Mouse (Mus musculus) lung, adult 2 months (tissue): ENCODE measurements around the gene Dmwd. TPM values are rescaled to one million over a fixed set of nuclear protein-coding genes. Genes with fewer than 3 reads are reported as not detected.
A peak's percentile ranks its signal among the peaks of the same experiment; 100 is the strongest.

Source experiments
- DNase-seq: peaks from one replicate; pipeline ENCODE4 v3.0.0; 2022
- H3K4me1 ChIP-seq: fragments of 200-500 bp; 2 replicates; pipeline ENCODE4 v1.6.1; 2011; ENCODE audit warnings: low read length; ENCODE audit not compliant: control insufficient read depth, insufficient read depth
- H3K4me3 ChIP-seq: fragments of 200-500 bp; replicated peaks from 2 replicates; pipeline ENCODE3; 2011; ENCODE audit warnings: low read depth, mild to moderate bottlenecking, control low read depth, low read length; ENCODE audit errors: extremely low read depth
- CTCF ChIP-seq: fragments of 200-500 bp; IDR thresholded peaks from 2 replicates; pipeline ENCODE4 v1.5.1; 2011; ENCODE audit warnings: mild to moderate bottlenecking, low read length, control low read depth; ENCODE audit not compliant: insufficient read depth
- POLR2A ChIP-seq: fragments of 200-500 bp; IDR thresholded peaks from 2 replicates; pipeline ENCODE4 v1.6.1; 2011; ENCODE audit warnings: low read depth, mild to moderate bottlenecking, control low read depth, low read length, borderline replicate concordance; ENCODE audit errors: extremely low read depth
- WGBS: fragments of 180-500 bp; shearing (Covaris S2); methylation state at CpG from one replicate; pipeline ENCODE4 v1.1.7; 2018; 5-methylcytosine and 5-hydroxymethylcytosine counted together
- polyA plus RNA-seq: library from polyadenylated mRNA; depleted of rRNA; stranded (reverse); fragments of >200 nt; gene quantifications from 2 replicates; pipeline ENCODE4 v1.2.3, GENCODE M21; 2012; rRNA removed

Dmwd gene
- polyA plus RNA-seq, result 94.6 and 101 TPM in 2 replicates

DNA sequence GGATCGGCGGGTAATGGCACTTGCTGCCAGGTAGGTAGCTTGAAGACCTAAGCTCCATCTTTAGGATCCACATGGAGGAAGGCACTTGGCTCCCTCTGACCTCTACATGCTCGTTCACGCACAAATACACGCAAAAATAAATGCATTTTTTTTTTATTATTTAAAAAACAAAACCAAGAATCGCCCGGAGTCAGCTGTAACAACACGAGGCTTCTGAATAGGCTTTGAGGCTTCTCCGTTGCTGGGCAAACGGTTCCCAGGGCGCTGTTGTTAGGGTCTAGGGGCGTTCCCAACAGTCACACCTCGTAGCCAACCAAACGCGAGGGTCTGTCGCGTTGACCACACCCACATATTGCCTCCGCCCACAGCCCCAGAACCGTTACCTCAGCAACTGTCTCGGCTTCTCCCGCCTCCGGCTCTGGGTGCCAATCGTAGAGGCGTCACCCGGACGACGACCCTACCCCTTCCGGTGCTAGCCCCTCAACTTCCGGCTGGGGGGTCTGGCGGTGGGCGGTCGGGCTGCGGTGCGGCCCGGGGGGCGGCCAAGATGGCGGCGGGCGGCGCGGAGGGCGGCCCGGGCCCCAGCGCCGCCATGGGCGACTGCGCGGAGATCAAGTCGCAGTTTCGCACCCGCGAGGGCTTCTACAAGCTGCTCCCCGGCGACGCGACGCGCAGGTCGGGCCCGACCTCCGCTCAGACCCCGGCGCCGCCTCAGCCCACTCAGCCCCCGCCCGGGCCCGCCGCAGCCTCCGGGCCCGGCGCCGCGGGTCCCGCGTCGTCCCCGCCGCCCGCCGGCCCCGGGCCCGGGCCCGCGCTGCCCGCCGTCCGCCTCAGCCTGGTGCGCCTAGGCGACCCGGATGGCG lies at the start of gene Dmwd:
Gene Dmwd, plus strand, starts transcription at position 505 of the 863 bp plus-strand sequence.
- peak within 1 kb of the TSS; percentile 56 for H3K4me3 ChIP-seq

DNA sequence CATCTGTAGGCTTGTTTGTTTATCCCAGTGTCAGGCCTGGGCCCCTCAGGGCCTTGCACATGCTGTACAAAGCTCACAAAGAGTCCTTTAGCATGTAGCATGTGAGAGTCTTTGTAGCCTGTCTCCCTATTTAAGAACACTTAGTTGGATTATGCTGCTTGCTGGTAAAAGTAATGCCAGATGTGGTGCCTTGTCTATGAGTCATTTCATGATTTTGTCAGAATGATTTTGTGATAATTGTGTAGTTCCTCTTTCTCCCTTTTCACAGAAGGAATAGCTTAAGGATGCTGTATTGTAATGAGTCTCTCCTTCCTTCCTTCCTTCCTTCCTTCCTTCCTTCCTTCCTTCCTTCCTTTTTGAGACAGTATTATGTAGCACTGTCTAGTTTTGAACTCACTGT lies 48.0 kb upstream of the Dmwd start:
- no peak for DNase-seq
- TF ChIP-seq POLR2A, result no peak
- no peak for TF ChIP-seq CTCF
- Histone ChIP-seq H3K4me1 (peaks cover 7% of the 10 kb centered on the region), H3K4me3 (no peak overlapping the region)

More for the DNA sequence above, at the start of gene Dmwd:
- 1% methylated on average over 82 of the region's 91 CpGs for WGBS
- DNase-seq, result peak; percentile 89
- H3K4me1 ChIP-seq, result peaks cover 5% of the 10 kb centered on the region
- TF ChIP-seq POLR2A (no peak), CTCF (no peak)

DNA sequence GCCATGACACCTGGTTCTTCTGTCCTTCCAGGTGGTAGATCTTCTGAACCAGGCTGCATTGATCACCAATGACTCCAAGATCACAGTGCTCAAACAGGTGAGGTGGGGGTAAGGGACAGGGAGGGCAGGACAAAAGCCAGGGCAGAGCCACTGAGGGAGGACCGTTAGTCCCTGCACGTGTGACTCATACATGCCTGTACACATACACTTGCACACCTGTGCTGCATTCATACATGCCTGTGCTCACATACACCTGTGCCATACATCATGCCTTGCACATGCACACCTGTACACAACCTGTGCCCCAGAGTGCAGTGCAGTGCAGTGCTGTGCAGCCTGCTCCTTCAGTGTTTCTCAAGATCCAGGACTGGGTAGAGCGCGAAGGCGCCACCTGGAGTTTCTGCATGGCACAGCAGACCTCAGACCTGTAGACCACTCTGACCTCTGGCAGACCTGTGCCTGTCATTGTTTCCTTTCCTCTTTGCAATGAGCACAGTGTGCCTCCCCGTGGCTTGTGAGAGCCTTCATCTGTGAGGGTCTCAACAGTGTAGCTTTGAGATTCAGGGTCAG lies 46.9 kb upstream of the Dmwd start:
- H3K4me3 ChIP-seq, result no peak overlapping the region
- peak; percentile 85 for TF ChIP-seq CTCF
- TF ChIP-seq POLR2A, result no peak
- H3K4me1 ChIP-seq, result peaks cover 7% of the 10 kb centered on the region
- 62% methylated on average over 6 of the region's 6 CpGs for WGBS
- peak; percentile 45 for DNase-seq

DNA sequence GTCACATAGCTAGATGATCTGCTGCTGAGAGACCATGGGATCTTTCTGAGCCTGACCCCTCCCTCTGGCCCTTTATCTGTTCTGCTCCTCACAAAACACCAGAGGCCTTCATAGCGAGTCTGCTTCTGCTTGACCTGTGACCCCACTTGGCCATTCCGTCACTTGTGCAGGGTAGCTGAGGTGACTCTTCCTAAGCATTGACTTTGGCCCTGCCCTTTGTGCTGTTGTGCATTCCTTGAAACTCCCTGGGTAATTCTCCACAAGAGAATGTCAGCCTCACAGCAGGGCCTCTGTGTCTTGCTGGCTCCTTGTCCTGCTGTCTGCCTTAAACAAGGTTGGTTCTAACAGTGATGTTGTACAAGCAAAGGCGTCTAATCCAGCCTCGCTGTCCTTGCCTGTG lies 44.4 kb upstream of the Dmwd start:
- no peak for TF ChIP-seq CTCF
- no peak for TF ChIP-seq POLR2A
- DNase-seq, result no peak
- WGBS, result 78% methylated on average over 4 of the region's 4 CpGs
- Histone ChIP-seq H3K4me1 (no peaks in the 10 kb centered on the region), H3K4me3 (no peak overlapping the region)

DNA sequence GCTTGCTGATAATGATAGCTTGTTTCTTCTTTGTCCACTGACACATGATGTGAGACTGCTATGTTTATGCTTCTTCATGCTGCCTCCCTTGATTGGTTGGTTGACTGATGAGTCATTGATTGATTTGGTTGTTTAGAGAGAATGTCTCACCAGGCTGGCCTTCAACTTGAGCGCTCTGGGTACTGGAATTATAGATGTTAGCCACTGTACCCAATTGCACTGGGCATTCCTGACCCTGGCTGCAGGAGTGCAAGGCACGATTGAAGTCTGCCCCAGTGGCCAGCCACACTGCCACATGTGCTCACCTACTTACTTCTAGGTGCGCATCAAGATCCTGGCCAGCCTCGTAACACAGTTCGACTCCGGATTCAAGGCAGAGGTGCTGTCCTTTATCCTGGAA lies 31.4 kb upstream of the Dmwd start:
- Histone ChIP-seq H3K4me3 (no peak overlapping the region), H3K4me1 (no peaks in the 10 kb centered on the region)
- DNase-seq, result no peak
- WGBS, result 95% methylated on average over 6 of the region's 6 CpGs
- TF ChIP-seq POLR2A, result no peak
- no peak for TF ChIP-seq CTCF

DNA sequence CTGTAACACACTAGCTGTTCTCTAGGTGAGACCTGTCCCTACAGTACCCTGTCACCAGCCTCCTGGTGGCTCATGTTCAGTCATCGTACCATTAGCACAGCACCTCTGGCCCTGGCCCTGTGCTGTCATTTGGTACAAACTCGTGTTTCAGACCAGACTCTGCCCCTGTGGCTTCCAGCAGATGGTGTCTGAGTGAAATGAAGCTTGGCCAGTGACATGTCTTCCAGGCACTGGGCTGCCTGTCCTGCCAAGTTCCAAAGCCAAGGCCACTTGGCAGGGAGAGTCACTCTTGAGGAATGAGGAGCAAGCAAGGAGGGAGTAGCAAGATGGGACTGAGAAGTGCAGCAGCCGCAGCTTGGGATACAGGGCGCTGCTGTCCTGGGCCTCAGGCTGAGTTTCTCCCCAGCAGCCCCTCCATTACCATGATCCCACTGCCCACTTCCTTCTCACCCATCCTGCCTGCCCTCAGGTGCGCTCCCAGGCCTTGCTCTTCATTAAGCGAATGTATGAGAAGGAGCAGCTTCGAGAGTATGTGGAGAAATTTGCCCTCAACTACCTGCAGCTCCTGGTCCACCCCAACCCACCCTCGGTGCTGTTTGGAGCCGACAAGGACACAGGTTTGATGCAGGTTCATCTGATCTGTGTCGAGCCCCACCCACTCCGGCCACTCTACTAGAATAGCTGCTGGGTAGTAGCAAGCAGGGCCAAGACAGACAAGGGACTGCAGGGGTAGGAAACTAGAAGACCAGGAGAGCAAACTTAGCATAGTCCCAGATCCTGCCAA lies 29.5 kb upstream of the Dmwd start:
- Histone ChIP-seq H3K4me1 (no peaks in the 10 kb centered on the region), H3K4me3 (no peak overlapping the region)
- TF ChIP-seq POLR2A (no peak), CTCF (no peak)
- DNase-seq, result no peak
- WGBS, result 89% methylated on average over 11 of the region's 11 CpGs

DNA sequence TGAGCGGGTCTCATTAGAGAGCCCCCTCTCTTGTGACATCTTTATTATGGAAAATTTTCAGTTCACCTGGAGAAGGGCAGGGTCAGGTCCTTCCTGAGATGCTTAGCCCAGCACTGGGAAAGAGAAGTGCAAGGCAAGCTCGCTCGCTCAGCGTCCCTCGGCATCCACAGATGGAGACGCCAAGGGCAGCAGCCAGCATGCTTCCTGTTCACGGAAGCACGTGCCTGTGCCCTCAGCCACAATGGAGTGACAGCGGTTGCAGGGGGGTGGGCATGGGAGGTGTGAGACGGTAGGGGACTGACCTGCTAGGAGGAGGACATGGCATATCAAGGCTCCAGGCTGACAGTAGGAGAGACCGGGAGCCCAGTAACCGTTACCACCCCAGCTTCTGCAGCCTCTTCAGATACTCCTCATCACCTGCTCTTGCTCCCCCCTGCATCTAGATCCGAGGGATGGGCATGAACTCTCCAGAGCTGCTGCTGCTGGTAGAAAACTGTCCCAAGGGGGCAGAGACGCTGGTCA lies 28.0 kb upstream of the Dmwd start:
- Histone ChIP-seq H3K4me3 (no peak overlapping the region), H3K4me1 (no peaks in the 10 kb centered on the region)
- no peak for TF ChIP-seq POLR2A
- no peak for TF ChIP-seq CTCF
- DNase-seq, result no peak
- WGBS, result 83% methylated on average over 14 of the region's 14 CpGs

DNA sequence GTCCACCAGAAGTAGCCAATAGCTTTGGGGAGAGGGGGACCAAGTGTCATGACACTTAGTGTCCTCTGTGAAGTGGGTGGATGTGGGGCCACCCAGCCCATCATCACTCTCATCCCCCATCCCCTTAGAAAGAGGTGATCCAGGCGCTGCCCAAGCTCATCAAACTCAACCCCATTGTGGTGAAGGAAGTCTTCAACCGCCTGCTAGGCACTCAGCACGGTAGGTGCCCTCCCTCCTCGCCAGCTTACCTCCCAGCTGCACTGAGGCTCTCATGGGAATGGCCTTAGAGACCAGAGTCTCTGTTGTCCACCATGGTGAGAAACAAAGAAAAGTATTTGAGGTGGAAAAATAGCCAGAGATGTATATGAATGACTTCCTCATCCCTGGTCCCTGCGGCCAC lies 26.8 kb upstream of the Dmwd start:
- TF ChIP-seq CTCF, result no peak
- no peak for TF ChIP-seq POLR2A
- no peak for DNase-seq
- no peak overlapping the region for H3K4me3 ChIP-seq
- no peaks in the 10 kb centered on the region for H3K4me1 ChIP-seq
- 91% methylated on average over 5 of the region's 5 CpGs for WGBS

DNA sequence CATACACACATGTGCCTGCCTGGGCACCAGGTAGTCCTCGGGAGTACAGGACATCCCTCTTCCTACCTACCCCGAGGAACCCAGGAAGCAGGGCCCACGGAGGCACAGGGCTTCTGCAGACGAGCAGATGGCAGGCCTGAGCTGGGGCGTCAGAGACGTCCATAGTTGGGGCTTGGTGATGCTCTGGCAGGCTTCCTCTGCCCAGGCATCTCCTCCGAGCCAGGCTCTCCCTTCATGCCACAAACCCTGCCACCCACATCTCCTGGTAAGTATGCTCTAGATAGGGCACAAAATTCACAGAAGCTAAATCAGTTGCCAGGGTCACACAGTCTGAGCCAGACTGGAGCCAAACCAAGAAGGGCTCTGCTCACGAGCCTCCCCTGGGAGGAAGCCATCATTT lies 25.9 kb upstream of the Dmwd start:
- H3K4me3 ChIP-seq, result no peak overlapping the region
- 75% methylated on average over 8 of the region's 8 CpGs for WGBS
- TF ChIP-seq POLR2A, result no peak
- TF ChIP-seq CTCF, result no peak
- H3K4me1 ChIP-seq, result no peaks in the 10 kb centered on the region
- DNase-seq, result no peak
